Mouse (Mus musculus) subcutaneous adipose tissue, adult 2 months (tissue): ENCODE results near the gene Adprh. TPM values are rescaled to one million over a fixed set of nuclear protein-coding genes. Genes with fewer than 3 reads are reported as not detected.

ENCODE experiments used
- polyA plus RNA-seq: library from polyadenylated mRNA; depleted of rRNA; stranded (reverse); fragments of >200 nt; gene quantifications from 2 replicates; pipeline ENCODE4 v1.2.3, GENCODE M21; 2012; ENCODE audit warnings: low replicate concordance; rRNA removed

Gene Adprh
- polyA plus RNA-seq, result 27.6 and 52.1 TPM in 2 replicates

GRCm38 (mm10) chr16:38452442-38453202 is at the start of gene Adprh:
Adprh (minus strand) TSS chr16:38452703.

GRCm38 (mm10) chr16:38455511-38456418 is 3.3 kb upstream of the Adprh start, which contains the start of gene Cd80:
Cd80 (plus strand) TSS chr16:38455561.

GRCm38 (mm10) chr16:38432498-38433425 is 19.7 kb downstream of the Adprh start, which contains the start of gene Pla1a:
Pla1a (minus strand) TSS chr16:38433145.

Other genes starting within 250 kb of the Adprh start
- not detected in 2 replicates for gene Nr1i2, start 157.9 kb downstream of the Adprh start, polyA plus RNA-seq
- gene Maats1, start 110.6 kb downstream of the Adprh start, polyA plus RNA-seq, result 0.04 and 0.23 TPM in 2 replicates
- 61.5 and 94.2 TPM in 2 replicates for gene Cox17, start 105.7 kb downstream of the Adprh start, polyA plus RNA-seq
- gene Gm21987, start 105.7 kb downstream of the Adprh start, polyA plus RNA-seq, result not detected in 2 replicates
- 18.0 and 25.7 TPM in 2 replicates for gene Popdc2, start 90.5 kb downstream of the Adprh start, polyA plus RNA-seq
- 30.5 and 48.5 TPM in 2 replicates for gene Pla1a, start 19.6 kb downstream of the Adprh start, polyA plus RNA-seq
- 0.59 and 0.71 TPM in 2 replicates for gene Cd80, start 2.9 kb upstream of the Adprh start, polyA plus RNA-seq
- gene Timmdc1, start 70.0 kb upstream of the Adprh start, polyA plus RNA-seq, result 16.2 and 17.5 TPM in 2 replicates
- 25.3 and 42.3 TPM in 2 replicates for gene Poglut1, start 97.6 kb upstream of the Adprh start, polyA plus RNA-seq
- gene Tmem39a, start 106.0 kb upstream of the Adprh start, polyA plus RNA-seq, result 70.9 and 154 TPM in 2 replicates